Mouse (Mus musculus) large intestine, adult 2 months (tissue): ENCODE measurements around the gene Cyp4v3. TPM values are rescaled to one million over a fixed set of nuclear protein-coding genes. Genes with fewer than 3 reads are reported as not detected.

Experiments
- DNase-seq: peaks from one replicate; pipeline ENCODE4 v3.0.0-alpha.2; 2012; ENCODE audit warnings: low read depth, low spot score
- WGBS: fragments of 180-500 bp; shearing (Covaris S2); methylation state at CpG from one replicate; pipeline ENCODE4 v1.1.7; 2018; 5-methylcytosine and 5-hydroxymethylcytosine counted together
- polyA plus RNA-seq: library from polyadenylated mRNA; depleted of rRNA; stranded (reverse); fragments of >200 nt; gene quantifications from 2 replicates; pipeline ENCODE4 v1.2.3, GENCODE M21; 2012; rRNA removed

Gene Cyp4v3
- polyA plus RNA-seq, 1 experiment: 12.7 TPM

DNA sequence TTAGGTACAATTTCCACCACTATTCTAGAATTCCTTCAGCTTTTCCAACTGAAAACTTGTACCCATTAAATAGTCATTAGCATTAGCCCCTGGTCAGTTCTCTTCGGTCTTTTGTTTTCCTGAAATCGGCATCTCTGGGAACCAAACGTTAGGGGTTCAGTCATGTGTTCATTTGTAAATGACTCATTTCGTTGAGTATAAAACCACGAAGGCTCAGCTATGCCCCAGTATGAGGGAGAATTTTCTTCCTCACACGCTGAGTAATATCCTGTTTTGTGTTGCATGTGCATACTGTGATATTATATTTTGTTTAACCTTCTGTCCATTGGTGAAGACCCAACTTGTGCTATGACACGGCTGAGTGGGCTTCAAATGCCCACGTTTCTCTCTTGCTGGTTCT lies 74.6 kb downstream of the Cyp4v3 start:
- DNase-seq: no peak
- 85% methylated on average over 8 of the region's 8 CpGs for WGBS

- no peak for DNase-seq
- 86% methylated on average over 12 of the region's 12 CpGs for WGBS
These were observed 78.0 kb downstream of the Cyp4v3 start for GRCm38 (mm10) chr8:45255040-45255439.

Other genes with a start within 250 kb of the Cyp4v3 start
- gene F11, start 71.2 kb downstream of the Cyp4v3 start, polyA plus RNA-seq: not detected in 2 replicates
- gene Klkb1, start 38.4 kb downstream of the Cyp4v3 start, polyA plus RNA-seq: 0.01 and 0.19 TPM in 2 replicates
- 0.12 TPM in 1 of 2 replicates, not detected in the other for gene Gm45753, start 24.8 kb downstream of the Cyp4v3 start, polyA plus RNA-seq
- gene Fam149a, start 49.1 kb upstream of the Cyp4v3 start, polyA plus RNA-seq: 1.8 and 1.9 TPM in 2 replicates
- 5.6 and 12.8 TPM in 2 replicates for gene Tlr3, start 77.9 kb upstream of the Cyp4v3 start, polyA plus RNA-seq
- gene Sorbs2, start 174.6 kb upstream of the Cyp4v3 start, polyA plus RNA-seq: 5.6 and 13.3 TPM in 2 replicates